Mouse (Mus musculus): ENCODE results near the gene Rflna. TPM values are rescaled to one million over a fixed set of nuclear protein-coding genes. Genes with fewer than 3 reads are reported as not detected.
A peak's percentile ranks its signal among the peaks of the same experiment; 100 is the strongest.

The Rflna gene
- total and polyA plus RNA-seq, 3 experiments = 0.17 to 0.46 TPM; not detected in 1

DNA sequence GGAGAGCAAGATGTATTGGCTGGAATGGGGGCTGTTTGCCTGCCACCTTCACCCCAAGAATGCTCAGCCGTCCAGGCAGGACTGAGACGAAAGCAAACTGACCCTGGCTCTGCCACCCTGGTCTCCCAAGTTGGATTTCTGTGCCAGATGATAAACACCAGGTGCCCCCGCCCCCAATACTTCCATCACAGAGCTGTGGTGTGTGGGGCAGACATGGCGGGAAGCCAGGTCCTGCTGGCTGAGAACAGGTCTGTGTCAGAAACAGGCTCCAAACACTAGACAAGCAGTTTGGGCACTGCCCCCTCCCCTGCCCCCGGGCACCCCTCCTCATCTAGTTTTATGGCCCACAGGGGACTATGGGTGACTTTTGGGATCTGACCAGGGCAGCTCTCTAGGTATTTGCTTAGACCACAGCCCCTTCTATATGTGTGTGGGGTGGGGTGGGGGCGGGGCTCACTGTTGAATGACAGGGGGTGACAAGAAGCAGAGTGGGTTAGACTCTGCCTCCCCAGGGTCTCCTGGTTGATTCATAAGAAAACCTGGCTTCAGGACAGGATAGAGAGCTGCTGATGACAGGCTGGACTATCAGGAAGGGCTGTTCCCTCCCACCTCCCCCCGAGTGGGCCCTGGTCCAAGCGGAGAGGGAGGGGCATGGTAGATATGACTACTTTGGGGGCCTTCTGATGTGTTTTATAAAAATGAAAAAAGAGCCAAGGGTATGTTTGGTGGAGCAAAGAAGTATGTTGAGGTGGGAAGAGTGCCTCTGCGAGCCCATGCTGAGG is 3.0 kb downstream of the Rflna start:
- Histone ChIP-seq H3K79me2 (replicated peaks; ENCODE audit: control insufficient read depth, extremely low read depth, insufficient read depth, poor library complexity, severe bottlenecking) (no peaks in the 10 kb centered on the region), H3K27me3 (replicated peaks) (peaks cover 7% of the 10 kb centered on the region), H3K27ac (ENCODE audit: insufficient read depth, low read depth) (no peak overlapping the region), H3K9ac (ENCODE audit: insufficient read depth, low read depth) (no peak overlapping the region), H3K36me3 (replicated peaks in 1 of 2; ENCODE audit: control insufficient read depth in 1 of 2, insufficient read depth in 1 of 2, low read length in 1 of 2) (peaks cover 0 to 19% of the 10 kb centered on the region in 2 experiments), H3K9me3 (replicated peaks; ENCODE audit: low read length) (peaks cover 6% of the 10 kb centered on the region), H3K4me1 (ENCODE audit: control insufficient read depth in 1 of 2, insufficient read depth in 2 of 2) (peaks cover 3 to 13% of the 10 kb centered on the region in 2 experiments; a peak in 3 of 4 replicates), H3K4me2 (ENCODE audit: insufficient read depth, low read depth, poor library complexity, severe bottlenecking) (no peak overlapping the region), H3K4me3 (replicated peaks in 1 of 3; ENCODE audit: low read depth in 2 of 3, low read length in 2 of 3, poor library complexity in 1 of 3) (no peak overlapping the region)
- dilution Hi-C loops (cut with MboI; ENCODE audit: extremely low pct_ligation_motif_present, extremely low pct_unique_long_range_greater_than_20kb, low sequenced_read_pairs) = no loop called here
- TF ChIP-seq MYC (IDR thresholded peaks at IDR 0.05; ENCODE audit: low read depth, low read length) = no peak
- TF ChIP-seq RAD21 (IDR thresholded peaks at IDR 0.05; ENCODE audit: low read depth, low read length) = no peak
- no peak for TF ChIP-seq KAT2A (IDR thresholded peaks at IDR 0.05; ENCODE audit: insufficient replicate concordance, low read length)
- TF ChIP-seq NELFE (IDR thresholded peaks at IDR 0.05; ENCODE audit: low read depth, low read length) = no peak
- no peak for TF ChIP-seq SIN3A (IDR thresholded peaks at IDR 0.05; ENCODE audit: low read length)
- no peak for TF ChIP-seq EP300 (IDR thresholded peaks at IDR 0.05; ENCODE audit: low read length)
- in situ Hi-C loops (cut with MboI; ENCODE audit: low pct_ligation_motif_present, low pct_unique_long_range_greater_than_20kb, low sequenced_read_pairs) = no loop called here
- DNase-seq (ENCODE audit: extremely low read depth) = no peak

DNA sequence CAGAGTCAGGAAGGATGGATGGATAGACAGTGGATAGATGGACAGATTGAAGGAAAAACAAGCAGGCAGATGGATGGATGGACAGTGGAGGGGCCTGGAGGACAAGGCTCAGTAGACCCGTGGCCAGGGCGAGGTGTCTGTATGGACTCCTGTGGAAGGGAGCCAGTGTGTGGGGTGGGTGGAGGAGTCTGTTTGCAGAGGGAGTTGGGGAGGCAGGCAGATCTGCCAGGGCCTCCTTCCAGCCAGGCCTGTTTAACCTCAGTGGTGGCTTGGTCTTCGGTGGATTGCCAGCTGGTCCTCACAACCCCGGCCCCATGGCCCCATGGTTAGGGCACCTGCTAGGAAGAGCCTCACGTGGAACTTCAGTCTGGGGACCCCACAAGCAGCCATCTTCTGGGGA is 3.9 kb downstream of the Rflna start:
- in situ Hi-C loops (cut with MboI; ENCODE audit: low pct_ligation_motif_present, low pct_unique_long_range_greater_than_20kb, low sequenced_read_pairs) = no loop called here

DNA sequence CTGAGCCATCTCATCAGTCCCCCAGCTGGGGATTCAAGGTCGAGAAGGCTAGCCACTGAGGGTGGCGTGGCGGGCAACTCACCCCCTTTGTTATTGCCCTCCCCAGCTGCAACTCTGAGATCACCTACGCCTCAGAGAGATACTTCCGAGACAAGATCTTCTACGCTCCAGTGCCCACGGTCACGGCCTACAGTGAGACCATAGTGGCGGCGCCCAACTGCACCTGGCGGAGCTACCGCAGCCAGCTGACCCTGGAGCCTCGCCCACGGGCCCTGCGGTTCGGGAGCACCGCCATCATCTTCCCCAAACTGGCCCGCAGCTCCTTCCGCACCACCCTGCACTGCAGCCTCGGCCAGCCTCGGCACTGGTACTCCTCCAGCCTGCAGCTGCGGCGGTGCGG is 8.1 kb downstream of the Rflna start:
- Histone ChIP-seq H3K9ac (ENCODE audit: insufficient read depth, low read depth) (no peak overlapping the region), H3K79me2 (replicated peaks; ENCODE audit: control insufficient read depth, extremely low read depth, insufficient read depth, poor library complexity, severe bottlenecking) (no peaks in the 10 kb centered on the region), H3K4me2 (ENCODE audit: insufficient read depth, low read depth, poor library complexity, severe bottlenecking) (no peak overlapping the region), H3K27ac (ENCODE audit: insufficient read depth, low read depth) (no peak overlapping the region), H3K36me3 (replicated peaks in 1 of 2; ENCODE audit: control insufficient read depth in 1 of 2, insufficient read depth in 1 of 2, low read length in 1 of 2) (peaks cover 4 to 59% of the 10 kb centered on the region in 2 experiments), H3K27me3 (replicated peaks) (no peaks in the 10 kb centered on the region), H3K9me3 (replicated peaks; ENCODE audit: low read length) (no peaks in the 10 kb centered on the region), H3K4me1 (ENCODE audit: control insufficient read depth in 1 of 2, insufficient read depth in 2 of 2) (peaks cover 4 to 26% of the 10 kb centered on the region in 2 experiments; a peak in 3 of 4 replicates), H3K4me3 (replicated peaks in 1 of 3; ENCODE audit: low read depth in 2 of 3, low read length in 2 of 3, poor library complexity in 1 of 3) (no peak overlapping the region)
- dilution Hi-C loops (cut with MboI; ENCODE audit: extremely low pct_ligation_motif_present, extremely low pct_unique_long_range_greater_than_20kb, low sequenced_read_pairs) = no loop called here
- peak; percentile 49 for DNase-seq (ENCODE audit: extremely low read depth)
- in situ Hi-C loops (cut with MboI; ENCODE audit: low pct_ligation_motif_present, low pct_unique_long_range_greater_than_20kb, low sequenced_read_pairs) = loop anchor here (5.0 kb wide), 1 partner anchor 104 kb away; no protein-coding TSS in a partner anchor
- no peak for TF ChIP-seq MAX (IDR thresholded peaks at IDR 0.05; ENCODE audit: low read length)
- 0 out of 2 replicates have a peak, but pooled peaks have one; percentile 14 for TF ChIP-seq ETS1 (conservative IDR thresholded peaks at IDR 0.05; ENCODE audit: low read depth, low read length)

More for the DNA sequence above, 3.9 kb downstream of the Rflna start:
- TF ChIP-seq NRF1 (IDR thresholded peaks at IDR 0.05; ENCODE audit: low read depth, low read length) (no peak), ZNF384 (IDR thresholded peaks at IDR 0.05; ENCODE audit: low read depth, low read length) (no peak), MAX (IDR thresholded peaks at IDR 0.05; ENCODE audit: low read length) (no peak)
- no peak overlapping the region for H3K4me3 ChIP-seq (replicated peaks in 1 of 3; ENCODE audit: low read depth in 2 of 3, low read length in 2 of 3, poor library complexity in 1 of 3)
- H3K27ac ChIP-seq (ENCODE audit: insufficient read depth, low read depth) = no peak overlapping the region
- peaks cover 0 to 23% of the 10 kb centered on the region in 2 experiments for H3K36me3 ChIP-seq (replicated peaks in 1 of 2; ENCODE audit: control insufficient read depth in 1 of 2, insufficient read depth in 1 of 2, low read length in 1 of 2)
- peaks cover 7 to 22% of the 10 kb centered on the region in 2 experiments; a peak in 3 of 4 replicates for H3K4me1 ChIP-seq (ENCODE audit: control insufficient read depth in 1 of 2, insufficient read depth in 2 of 2)
- H3K9me3 ChIP-seq (replicated peaks; ENCODE audit: low read length) = peaks cover 2% of the 10 kb centered on the region
- no peaks in the 10 kb centered on the region for H3K79me2 ChIP-seq (replicated peaks; ENCODE audit: control insufficient read depth, extremely low read depth, insufficient read depth, poor library complexity, severe bottlenecking)
- DNase-seq (ENCODE audit: extremely low read depth) = no peak
- no peak overlapping the region for H3K4me2 ChIP-seq (ENCODE audit: insufficient read depth, low read depth, poor library complexity, severe bottlenecking)
- H3K27me3 ChIP-seq (replicated peaks) = peaks cover 7% of the 10 kb centered on the region
- H3K9ac ChIP-seq (ENCODE audit: insufficient read depth, low read depth) = no peak overlapping the region
- dilution Hi-C loops (cut with MboI; ENCODE audit: extremely low pct_ligation_motif_present, extremely low pct_unique_long_range_greater_than_20kb, low sequenced_read_pairs) = no loop called here
